Mouse (Mus musculus): ENCODE measurements around the gene Apoc4. TPM values are rescaled to one million over a fixed set of nuclear protein-coding genes. Genes with fewer than 3 reads are reported as not detected.

The Apoc4 gene
- total RNA-seq, 2 experiments from 2014 or later = not detected

DNA sequence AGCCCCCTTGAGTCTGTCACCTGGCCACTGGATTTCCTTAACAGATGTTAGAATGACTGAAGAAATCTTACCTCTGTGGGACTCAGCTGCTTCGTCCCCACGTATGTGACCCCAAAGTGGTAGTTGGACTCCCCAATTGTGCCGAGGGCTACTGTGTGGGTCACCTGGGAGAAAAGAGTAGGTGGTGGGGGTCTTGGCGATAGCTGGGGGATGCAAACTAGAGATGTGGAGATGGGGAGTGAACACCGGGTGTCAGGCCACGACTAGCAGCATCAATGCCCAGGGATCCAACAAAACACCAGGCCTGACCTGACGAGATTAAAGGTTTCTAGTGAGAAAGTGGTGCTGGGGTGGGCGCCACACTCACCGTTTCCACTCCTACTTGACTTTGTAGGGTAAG is 32.3 kb upstream of the Apoc4 start:
- no peak overlapping the region for H3K4me3 ChIP-seq
- H3K27ac ChIP-seq = no peak overlapping the region
- DNase-seq (ENCODE audit: extremely low spot score in 1 of 2, low spot score in 2 of 2) = no peak
- intact Hi-C loops (cut with DNase I) = loop anchor here (1.0 to 10.0 kb wide), 2 partner anchors 44 to 709 kb away; partner anchors contain the start of gene Irf2bp1
- no peak for TF ChIP-seq CTCF (IDR thresholded peaks at IDR 0.05)

DNA sequence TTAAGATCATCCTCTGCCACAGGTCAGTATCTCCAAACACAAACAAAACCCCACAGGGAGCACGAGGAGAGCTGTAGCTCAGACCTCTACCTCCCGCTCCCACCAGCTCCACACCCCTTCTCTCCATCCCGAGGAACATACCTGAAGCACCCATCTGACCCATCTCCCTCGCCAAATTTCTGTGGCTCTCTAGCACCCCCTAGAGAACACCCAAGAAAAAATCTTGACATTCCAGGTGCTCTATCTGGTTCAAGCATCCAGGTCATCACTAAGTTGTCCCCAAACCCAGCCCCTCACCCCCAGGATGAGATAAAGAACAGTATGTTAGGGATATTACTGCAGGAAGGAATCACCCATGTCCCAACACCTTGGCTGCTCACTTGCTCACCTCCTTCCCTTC is 31.9 kb upstream of the Apoc4 start:
- H3K27ac ChIP-seq = no peak overlapping the region; the same call in 1 of the 2 replicates
- no peak for DNase-seq (ENCODE audit: extremely low spot score in 1 of 2, low spot score in 2 of 2)
- no peak overlapping the region for H3K4me3 ChIP-seq
- peak; percentile 54 for TF ChIP-seq CTCF (IDR thresholded peaks at IDR 0.05)
- intact Hi-C loops (cut with DNase I) = loop anchor here (1.0 to 10.0 kb wide), 2 partner anchors 44 to 708 kb away; partner anchors contain the start of gene Irf2bp1

DNA sequence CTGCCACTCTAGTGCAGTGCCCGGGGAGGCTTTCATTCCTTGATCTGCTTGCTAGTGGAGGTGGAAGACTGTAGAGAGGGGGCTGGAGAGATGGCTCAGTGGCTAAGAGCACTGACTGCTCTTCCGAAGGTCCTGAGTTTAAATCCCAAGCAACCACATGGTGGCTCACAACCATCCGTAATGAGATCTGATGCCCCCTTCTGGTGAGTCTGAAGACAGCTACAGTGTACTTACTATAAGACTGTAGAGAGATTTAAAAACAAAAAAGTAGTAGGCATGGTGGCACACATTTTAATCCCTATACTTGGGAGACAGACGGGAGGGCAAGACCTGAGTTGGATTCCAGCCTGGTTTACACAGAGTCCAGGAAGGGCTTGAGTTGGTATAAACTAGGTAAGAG is 31.1 kb upstream of the Apoc4 start:
- H3K4me3 ChIP-seq = no peak overlapping the region
- intact Hi-C loops (cut with DNase I) = loop anchor here (10.0 kb wide), 1 partner anchor 708 kb away; the partner anchor contains the start of gene Irf2bp1
- no peak for DNase-seq (ENCODE audit: extremely low spot score in 1 of 2, low spot score in 2 of 2)
- peak; percentile 61 for TF ChIP-seq CTCF (IDR thresholded peaks at IDR 0.05)
- H3K27ac ChIP-seq = no peak overlapping the region

DNA sequence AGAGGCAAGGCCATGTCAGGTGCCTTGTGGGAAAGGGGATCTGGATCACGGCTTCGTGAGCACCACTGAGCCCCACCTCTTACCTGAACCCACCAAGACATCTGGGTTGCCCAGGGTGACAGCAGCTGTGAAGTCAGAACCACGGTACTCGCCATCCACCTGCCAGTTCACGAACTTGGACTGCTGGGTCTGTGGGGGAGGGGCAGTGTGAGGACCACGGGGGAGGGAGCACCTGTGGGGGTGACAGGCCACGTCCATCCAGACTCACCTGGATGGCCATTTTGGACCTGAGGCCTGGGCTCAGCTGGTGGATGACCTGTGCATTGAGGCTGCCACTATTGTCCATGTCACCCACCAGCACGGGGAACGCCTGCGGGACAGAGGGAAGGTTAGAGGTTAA is 29.4 kb upstream of the Apoc4 start:
- DNase-seq (ENCODE audit: extremely low spot score in 1 of 2, low spot score in 2 of 2) = no peak
- H3K27ac ChIP-seq = no peak overlapping the region
- no peak overlapping the region for H3K4me3 ChIP-seq
- intact Hi-C loops (cut with DNase I) = loop anchor here (10.0 kb wide), 1 partner anchor 706 kb away; the partner anchor contains the start of gene Irf2bp1
- no peak for TF ChIP-seq CTCF (IDR thresholded peaks at IDR 0.05)

DNA sequence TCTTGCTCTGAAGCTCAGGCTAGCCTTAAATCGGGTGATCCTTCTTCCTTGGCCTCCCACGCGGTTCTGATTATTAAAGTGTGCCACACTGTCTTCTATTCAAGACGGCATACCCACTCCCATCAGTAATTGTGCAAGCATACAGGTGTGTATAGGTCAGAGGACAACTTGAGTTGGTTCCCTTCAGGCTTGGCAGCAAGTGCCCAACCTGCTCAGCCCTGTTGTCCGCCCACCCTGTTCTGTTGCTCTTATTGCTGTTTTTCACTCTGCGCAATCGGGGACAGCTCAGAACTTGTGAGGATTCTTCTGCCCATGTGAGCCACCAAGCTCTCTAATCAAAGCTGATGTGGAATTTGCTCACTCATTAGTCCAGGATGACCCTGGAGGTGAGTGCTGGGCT is 24.0 kb upstream of the Apoc4 start:
- TF ChIP-seq CTCF (IDR thresholded peaks at IDR 0.05) = no peak
- intact Hi-C loops (cut with DNase I) = no loop called here
- Histone ChIP-seq H3K4me3 (no peak overlapping the region), H3K27ac (no peak overlapping the region)
- DNase-seq (ENCODE audit: extremely low spot score in 1 of 2, low spot score in 2 of 2) = no peak

DNA sequence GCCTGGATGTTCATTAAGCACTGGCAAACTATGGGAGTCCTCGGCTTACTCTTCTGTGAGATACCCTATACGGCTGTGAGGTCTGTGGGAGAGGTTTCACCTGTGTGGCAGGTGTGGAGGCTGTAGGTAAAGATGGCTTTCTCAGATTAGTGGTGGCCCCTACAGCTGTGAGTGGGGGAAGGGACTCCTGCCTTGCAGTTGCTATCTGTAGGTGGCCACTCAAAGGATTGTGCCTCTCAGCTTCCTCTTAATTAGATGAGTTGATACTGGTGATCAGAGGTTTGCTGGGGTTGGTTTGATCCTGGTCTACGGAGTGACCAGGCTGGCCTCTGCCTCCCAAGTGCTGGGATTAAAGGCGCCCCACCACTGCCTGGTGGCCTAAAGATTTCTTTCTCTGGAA is 23.2 kb upstream of the Apoc4 start:
- no peak for DNase-seq (ENCODE audit: extremely low spot score in 1 of 2, low spot score in 2 of 2)
- Histone ChIP-seq H3K4me3 (no peak overlapping the region), H3K27ac (no peak overlapping the region)
- no peak for TF ChIP-seq CTCF (IDR thresholded peaks at IDR 0.05)
- intact Hi-C loops (cut with DNase I) = loop anchor here (5.0 kb wide), 1 partner anchor 297 kb away; no protein-coding TSS in a partner anchor

DNA sequence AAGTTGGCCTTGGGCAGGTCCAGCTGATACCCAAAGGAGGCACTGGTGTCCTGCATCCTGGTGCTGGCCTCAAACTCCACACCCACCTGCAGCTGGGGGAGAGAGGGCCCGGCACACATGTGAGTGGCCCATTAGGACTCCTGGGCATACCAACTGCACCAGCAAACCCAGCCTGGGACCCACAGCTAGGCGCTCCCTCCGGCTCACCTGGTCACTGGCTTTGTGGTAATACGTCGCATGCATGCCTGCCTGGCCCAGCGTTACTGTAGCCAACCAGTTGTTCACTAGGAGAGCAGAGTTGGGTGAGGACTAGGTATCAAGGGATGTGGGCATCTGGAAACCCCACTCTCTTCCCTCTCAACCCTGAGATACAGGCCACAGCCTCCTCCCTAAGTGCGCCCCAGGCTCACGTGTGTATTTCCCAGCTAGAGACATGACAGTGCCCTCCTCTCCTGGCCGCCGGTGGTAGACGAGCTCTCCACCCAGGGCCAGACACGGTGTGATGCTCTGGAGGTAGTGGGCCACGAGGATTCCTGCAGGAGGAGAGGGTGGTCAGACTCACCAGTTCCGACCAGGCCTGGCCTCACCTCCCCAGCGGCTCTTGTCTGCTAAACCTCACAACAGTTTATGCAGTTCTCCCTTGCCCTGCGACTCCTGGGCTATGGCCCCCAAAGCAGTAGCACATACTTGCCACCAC is 21.7 kb upstream of the Apoc4 start:
- no peak for TF ChIP-seq CTCF (IDR thresholded peaks at IDR 0.05)
- Histone ChIP-seq H3K27ac (no peak overlapping the region), H3K4me3 (no peak overlapping the region)
- intact Hi-C loops (cut with DNase I) = loop anchor here (5.0 kb wide), 1 partner anchor 296 kb away; no protein-coding TSS in a partner anchor
- no peak for DNase-seq (ENCODE audit: extremely low spot score in 1 of 2, low spot score in 2 of 2)

DNA sequence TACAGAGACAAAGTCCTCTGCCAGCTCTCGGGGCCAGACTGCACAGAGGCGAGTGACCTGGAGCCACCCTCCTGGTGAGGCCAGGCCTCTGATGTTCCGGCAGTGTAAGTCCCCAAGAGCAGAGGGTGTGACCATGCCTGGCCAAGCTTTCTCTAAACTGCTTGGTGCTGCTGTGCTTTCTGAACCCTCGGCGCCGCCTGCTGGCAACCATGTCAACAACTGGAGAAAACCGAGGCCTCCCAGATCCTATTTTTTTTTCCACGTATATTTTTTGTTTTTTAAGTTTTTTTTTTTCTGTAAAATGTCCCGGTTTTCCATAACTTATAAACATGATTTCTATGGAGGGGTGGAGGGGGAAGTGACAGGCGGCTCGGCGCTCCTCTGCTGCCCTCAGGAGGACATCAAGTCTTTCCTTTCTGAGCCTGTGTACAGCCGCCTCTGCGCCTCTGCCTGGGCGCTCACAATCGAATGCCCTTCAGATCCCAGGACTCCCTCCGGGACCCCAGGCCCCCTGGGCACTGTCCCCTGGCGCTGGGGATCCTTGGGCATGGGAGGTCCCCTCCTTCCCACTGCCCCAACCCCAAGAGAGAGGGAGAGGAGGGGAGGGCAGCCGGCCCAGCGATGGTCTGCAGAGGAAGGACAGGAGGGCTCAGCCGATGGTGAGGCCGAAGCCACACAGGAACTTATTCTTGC is 19.9 kb upstream of the Apoc4 start:
- peak; percentile 73 for TF ChIP-seq CTCF (IDR thresholded peaks at IDR 0.05)
- DNase-seq (ENCODE audit: extremely low spot score in 1 of 2, low spot score in 2 of 2) = peak; percentile 54 to 68
- intact Hi-C loops (cut with DNase I) = loop anchor here (1.0 to 5.0 kb wide), 2 partner anchors 32 to 294 kb away; no protein-coding TSS in a partner anchor
- Histone ChIP-seq H3K4me3 (no peak overlapping the region), H3K27ac (peak overlapping the region; percentile 83)

DNA sequence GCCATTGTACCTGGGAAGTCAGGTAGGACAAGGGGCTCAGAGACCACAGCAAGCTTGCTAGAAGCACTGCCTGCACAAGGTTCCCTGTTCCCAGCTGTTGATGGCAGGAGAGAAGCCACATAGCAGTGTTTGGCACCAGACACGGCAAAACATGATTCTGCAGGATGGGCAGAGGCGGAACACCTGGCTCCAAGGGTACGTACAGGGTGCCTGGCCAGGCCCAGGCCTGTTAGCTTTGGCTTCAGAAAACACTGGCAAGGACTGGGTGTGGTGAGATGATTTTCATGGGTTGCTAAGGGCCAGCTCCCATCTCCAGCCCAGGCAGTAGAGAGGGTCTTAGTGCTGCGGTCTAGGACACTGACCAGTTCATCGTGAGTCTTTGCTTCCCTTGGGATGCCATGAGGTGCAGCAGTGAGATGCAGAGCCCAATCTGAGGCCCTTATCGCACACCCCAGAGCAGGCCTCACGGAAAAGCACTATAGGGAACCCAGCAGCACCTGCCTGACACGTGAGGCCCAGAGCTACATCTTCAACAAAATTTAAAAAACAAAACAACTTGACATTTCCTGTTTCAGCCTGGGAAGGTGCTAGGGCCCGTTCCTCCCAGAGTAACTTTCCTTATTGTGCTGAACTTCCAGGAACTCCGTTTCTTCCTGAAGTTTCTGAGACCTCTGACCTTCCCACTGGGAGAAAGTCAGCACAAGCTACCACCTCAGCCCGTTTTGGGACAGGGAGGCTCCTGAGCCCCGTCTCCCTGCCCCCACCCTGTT is 19.2 kb upstream of the Apoc4 start:
- DNase-seq (ENCODE audit: extremely low spot score in 1 of 2, low spot score in 2 of 2) = no peak
- no peak overlapping the region for H3K4me3 ChIP-seq
- peak overlapping the region; percentile 83 for H3K27ac ChIP-seq
- intact Hi-C loops (cut with DNase I) = loop anchor here (1.0 to 5.0 kb wide), 2 partner anchors 31 to 293 kb away; no protein-coding TSS in a partner anchor
- TF ChIP-seq CTCF (IDR thresholded peaks at IDR 0.05) = no peak

DNA sequence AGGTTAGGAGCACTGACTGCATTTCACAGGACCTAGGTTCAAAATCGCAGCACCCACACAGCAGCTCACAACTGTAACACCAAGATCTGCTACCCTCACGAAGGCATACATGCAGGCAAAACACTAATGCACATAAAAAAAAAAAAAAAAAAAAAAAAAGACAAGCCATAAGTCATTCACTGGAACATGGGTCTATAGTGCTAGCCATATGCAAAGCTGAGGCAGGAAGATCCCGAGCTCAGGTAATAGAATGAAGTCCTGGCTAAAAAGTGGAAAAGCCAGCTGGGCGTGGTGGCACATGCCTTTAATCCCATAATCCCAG is 18.5 kb upstream of the Apoc4 start:
- intact Hi-C loops (cut with DNase I) = loop anchor here (5.0 kb wide), 1 partner anchor 292 kb away; no protein-coding TSS in a partner anchor
- H3K4me3 ChIP-seq = no peak overlapping the region
- no peak for TF ChIP-seq CTCF (IDR thresholded peaks at IDR 0.05)
- peak overlapping the region; percentile 69; the same call in 1 of the 2 replicates for H3K27ac ChIP-seq
- DNase-seq (ENCODE audit: extremely low spot score in 1 of 2, low spot score in 2 of 2) = no peak

DNA sequence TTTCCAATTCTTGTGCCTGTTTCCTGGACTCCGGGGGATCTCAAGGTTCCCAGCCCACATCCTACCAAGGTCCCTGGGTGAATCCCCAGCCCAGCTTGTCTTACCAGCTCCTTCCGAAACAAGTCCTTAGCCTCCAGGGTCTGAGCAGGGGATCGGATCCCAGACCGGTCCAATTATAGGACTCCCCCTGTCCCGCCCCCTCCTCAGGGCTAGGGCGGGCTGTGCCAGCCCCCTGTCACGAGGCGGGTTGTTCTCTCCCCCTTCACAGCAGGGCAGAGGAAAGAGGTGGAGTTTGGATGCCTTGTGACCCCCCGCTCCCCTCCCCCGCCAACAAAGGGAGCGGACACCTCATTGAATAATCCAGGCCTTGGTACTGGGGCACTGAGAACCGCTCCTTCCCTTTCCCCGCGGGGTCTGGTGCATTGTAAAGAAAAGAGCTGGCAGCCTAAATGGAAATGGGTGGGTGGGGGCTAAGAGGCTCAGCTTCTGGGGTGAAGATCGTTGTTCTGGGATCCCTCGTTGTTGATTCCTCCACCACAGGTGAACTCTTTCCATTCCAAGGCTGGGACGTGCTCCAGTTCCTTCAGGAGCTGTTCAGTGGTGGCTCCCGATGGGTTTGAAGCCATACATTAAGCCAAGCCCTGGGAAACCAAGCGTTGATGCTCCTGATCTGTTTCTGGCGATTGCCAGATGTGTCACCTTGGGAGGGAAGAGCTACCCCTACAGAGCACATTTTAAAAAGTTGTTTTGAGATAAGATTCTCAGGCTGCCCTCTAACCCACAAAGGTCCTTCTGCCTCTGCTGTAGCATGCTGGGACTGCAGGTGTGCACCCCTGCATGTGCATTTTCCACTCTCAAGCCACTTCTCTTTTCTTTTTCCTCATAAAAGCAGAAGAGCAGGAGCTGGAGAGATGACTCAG is 17.9 kb upstream of the Apoc4 start, which contains the start of gene Apoe:
Gene Apoe, minus strand, starts transcription at position 282 of the 920 bp plus-strand sequence.
- intact Hi-C loops (cut with DNase I) = no loop called here
- peak within 1 kb of the TSS; percentile 69 for H3K27ac ChIP-seq
- TF ChIP-seq CTCF (IDR thresholded peaks at IDR 0.05) = no peak

More for the DNA sequence above, 17.9 kb upstream of the Apoc4 start, which contains the start of gene Apoe:
- DNase-seq (ENCODE audit: extremely low spot score in 1 of 2, low spot score in 2 of 2) = peak; percentile 49 to 70
- peak within 1 kb of the TSS; percentile 43 for H3K4me3 ChIP-seq
